Mouse (Mus musculus) liver, embryonic 14.5 days (tissue): ENCODE data around the gene Csf3. TPM values are rescaled to one million over a fixed set of nuclear protein-coding genes. Genes with fewer than 3 reads are reported as not detected.

Experiments
- ATAC-seq: fragments of 200-750 bp; cut with Nextera tagmentation; 2 replicates; pipeline ENCODE4 v1.8.0; 2017; ENCODE audit warnings: moderate number of reproducible peaks, mild to moderate bottlenecking, moderate library complexity; ENCODE audit not compliant: insufficient read depth
- DNase-seq, 3 experiments: peaks; one replicate each; pipeline ENCODE4 v3.0.0-alpha.2; 2012 to 2013; ENCODE audit warnings: low read depth in 3 of 3, low spot score in 3 of 3
- H3K27ac ChIP-seq: fragments of 300-500 bp; sonication (generic); 2 replicates; pipeline ENCODE4 v1.5.1; 2014; ENCODE audit warnings: moderate library complexity, mild to moderate bottlenecking, control low read depth, inconsistent platforms
- H3K27me3 ChIP-seq: fragments of 300-500 bp; sonication (generic); 2 replicates; pipeline ENCODE4 v1.6.1; 2014; ENCODE audit warnings: mild to moderate bottlenecking, low read length, moderate library complexity; ENCODE audit not compliant: control insufficient read depth, insufficient read depth
- H3K36me3 ChIP-seq: fragments of 300-500 bp; sonication (generic); replicated peaks from 2 replicates; pipeline ENCODE4 v1.6.1; 2014; ENCODE audit warnings: low read depth; ENCODE audit not compliant: control insufficient read depth, insufficient read depth
- H3K4me1 ChIP-seq, 2 experiments: fragments of 200-500 bp in 1 of 2; fragments of 300-500 bp in 1 of 2; sonication (generic) in 1 of 2; replicated peaks; 2 replicates each; pipeline ENCODE4 v1.6.1; 2012 to 2014; ENCODE audit warnings: antibody characterized with exemption in 1 of 2, inconsistent platforms in 1 of 2, low read length in 1 of 2; ENCODE audit not compliant: control insufficient read depth in 2 of 2, insufficient read depth in 2 of 2
- H3K4me2 ChIP-seq: fragments of 300-500 bp; sonication (generic); 2 replicates; pipeline ENCODE4 v1.6.1; 2014; ENCODE audit warnings: low read depth, mild to moderate bottlenecking, control low read depth, moderate library complexity
- H3K4me3 ChIP-seq, 2 experiments: fragments of 200-500 bp in 1 of 2; fragments of 300-500 bp in 1 of 2; sonication (generic) in 1 of 2; 2 replicates each; pipeline ENCODE4 v1.5.1; 2012 to 2014; ENCODE audit warnings: low read depth in 2 of 2, low read length in 2 of 2, mild to moderate bottlenecking in 2 of 2, control low read depth in 1 of 2, inconsistent platforms in 1 of 2, moderate library complexity in 1 of 2; ENCODE audit not compliant: insufficient read depth in 1 of 2
- H3K9ac ChIP-seq: fragments of 300-500 bp; sonication (generic); replicated peaks from 2 replicates; pipeline ENCODE4 v1.6.1; 2014; ENCODE audit warnings: mild to moderate bottlenecking, control low read depth, moderate library complexity
- H3K9me3 ChIP-seq: fragments of 300-500 bp; sonication (generic); 2 replicates; pipeline ENCODE4 v1.6.1; 2016; ENCODE audit warnings: low read length, mixed read lengths; ENCODE audit not compliant: control insufficient read depth
- CTCF ChIP-seq: IDR thresholded peaks from 2 replicates; pipeline ENCODE4 v1.5.1; 2016; ENCODE audit warnings: antibody characterized with exemption, low read depth, control low read depth
- EP300 ChIP-seq: IDR thresholded peaks from 2 replicates; pipeline ENCODE4 v1.6.1; 2016; ENCODE audit warnings: antibody characterized with exemption, low read depth
- WGBS: fragments of 180-500 bp; shearing (Covaris S2); extraction: QIAGEN DNeasy Blood & Tissue Kit; methylation state at CpG from one replicate; pipeline ENCODE4 v1.1.7; 2014; ENCODE audit not compliant: insufficient replicate concordance; 5-methylcytosine and 5-hydroxymethylcytosine counted together
- polyA plus RNA-seq, 2 experiments: library from polyadenylated mRNA; depleted of rRNA in 1 of 2; stranded (reverse) in 1 of 2; unstranded in 1 of 2; fragments of >200 nt; fragmentation: Nextera tagmentation in 1 of 2; extraction: Ambion mirVana in 1 of 2; gene quantifications; 2 replicates each; pipeline versions ENCODE4 v1.2.1 to v1.2.3; 2012 to 2014

Csf3 gene
- polyA plus RNA-seq, 2 experiments: not detected

GRCm38 (mm10) chr11:98742397-98743291 is 41.6 kb downstream of the Csf3 start:
- ATAC-seq (no peak), DNase-seq (no peak)
- TF ChIP-seq CTCF: no peak
- no peak for TF ChIP-seq EP300
- WGBS: 2% methylated on average over 21 of the region's 21 CpGs
- Histone ChIP-seq H3K36me3 (no peaks in the 10 kb centered on the region), H3K9me3 (no peaks in the 10 kb centered on the region), H3K4me1 (peaks cover 48 to 67% of the 10 kb centered on the region in 2 experiments), H3K4me3 (peak overlapping the region; percentile 89 to 91), H3K27me3 (no peaks in the 10 kb centered on the region), H3K27ac (peak overlapping the region; percentile 71), H3K9ac (peak overlapping the region; percentile 90), H3K4me2 (peak overlapping the region; percentile 81)

DNA sequence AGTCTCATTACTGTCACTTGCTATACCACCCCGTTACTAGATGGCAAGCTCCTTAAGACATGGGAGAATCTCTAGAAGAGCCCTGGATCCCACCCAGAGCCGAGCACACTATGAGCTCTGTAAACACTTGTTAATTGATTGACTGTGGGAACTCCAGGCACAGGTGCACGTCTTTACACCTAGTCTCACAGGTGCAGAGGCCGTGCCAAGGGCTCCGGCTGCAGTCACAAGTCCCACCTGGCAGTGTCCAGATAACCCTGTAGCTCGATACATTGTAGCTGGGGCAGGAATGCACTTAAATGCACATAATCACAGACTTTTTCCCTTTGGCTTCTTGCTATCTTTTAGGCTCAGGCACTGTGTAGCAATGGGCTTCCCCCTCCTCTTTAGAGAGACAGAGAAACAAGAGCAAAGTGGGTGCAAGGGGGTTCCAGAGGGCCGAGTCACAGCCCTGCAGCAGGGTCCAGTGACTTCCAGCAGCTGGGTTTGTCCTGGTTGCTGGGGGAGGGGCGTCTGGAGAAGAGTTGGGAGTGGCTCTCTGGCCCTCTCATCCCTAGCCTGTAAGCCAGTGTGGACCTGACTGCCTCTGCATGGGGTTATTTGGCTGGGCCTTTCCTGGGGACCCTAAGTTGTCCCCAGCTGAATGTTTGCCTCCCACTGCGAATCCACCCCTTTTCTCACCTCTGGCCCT is 42.7 kb downstream of the Csf3 start:
- Histone ChIP-seq H3K4me2 (peak overlapping the region; percentile 81), H3K27ac (peak overlapping the region; percentile 28; the same call in 1 of the 2 replicates), H3K4me3 (peak overlapping the region in 1 of 2 experiments; percentile 89; a peak in 2 of 4 replicates), H3K9me3 (no peaks in the 10 kb centered on the region), H3K36me3 (no peaks in the 10 kb centered on the region), H3K9ac (peak overlapping the region; percentile 43; the same call in 1 of the 2 replicates), H3K27me3 (no peaks in the 10 kb centered on the region), H3K4me1 (peaks cover 56 to 75% of the 10 kb centered on the region in 2 experiments)
- WGBS: 23% methylated on average over 9 of the region's 9 CpGs
- ATAC-seq: no peak
- no peak for DNase-seq
- TF ChIP-seq EP300: no peak
- TF ChIP-seq CTCF: no peak

DNA sequence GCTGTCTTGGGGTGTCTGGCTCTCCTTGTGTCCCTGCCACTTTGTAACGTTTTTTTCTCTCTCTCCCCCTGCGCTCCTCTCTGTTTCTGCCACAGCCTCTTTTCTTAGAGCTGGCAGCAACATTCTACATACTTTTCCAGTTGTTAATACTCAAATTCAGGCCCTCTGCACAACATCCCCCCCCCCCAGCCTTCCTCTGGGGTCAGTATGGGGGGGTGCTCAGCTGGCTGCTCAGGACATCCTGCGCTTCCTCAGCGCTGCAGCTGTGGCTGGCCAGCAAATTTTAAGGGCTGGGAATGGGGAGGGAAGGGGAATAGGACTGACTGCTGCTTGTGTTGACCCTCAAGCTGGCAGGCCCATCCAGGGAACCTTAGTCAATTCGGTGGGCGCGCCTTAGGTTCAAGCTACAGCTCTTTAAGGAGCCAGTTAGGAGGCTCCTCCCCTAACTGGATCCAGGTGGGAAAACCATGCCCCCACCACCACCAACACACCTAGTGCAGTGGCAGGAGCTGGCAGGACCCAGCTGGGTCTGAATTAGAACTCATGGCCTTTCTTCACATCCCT is 43.5 kb downstream of the Csf3 start:
- H3K9me3 ChIP-seq: no peaks in the 10 kb centered on the region
- no peaks in the 10 kb centered on the region for H3K27me3 ChIP-seq
- ATAC-seq (no peak), DNase-seq (no peak)
- peak overlapping the region; percentile 9 for H3K4me2 ChIP-seq
- no peak overlapping the region; the same call in 1 of the 2 replicates for H3K27ac ChIP-seq
- H3K36me3 ChIP-seq: no peaks in the 10 kb centered on the region
- 62% methylated on average over 7 of the region's 7 CpGs for WGBS
- H3K9ac ChIP-seq: no peak overlapping the region
- H3K4me1 ChIP-seq: peaks cover 54 to 76% of the 10 kb centered on the region in 2 experiments
- no peak for TF ChIP-seq EP300
- no peak overlapping the region for H3K4me3 ChIP-seq

DNA sequence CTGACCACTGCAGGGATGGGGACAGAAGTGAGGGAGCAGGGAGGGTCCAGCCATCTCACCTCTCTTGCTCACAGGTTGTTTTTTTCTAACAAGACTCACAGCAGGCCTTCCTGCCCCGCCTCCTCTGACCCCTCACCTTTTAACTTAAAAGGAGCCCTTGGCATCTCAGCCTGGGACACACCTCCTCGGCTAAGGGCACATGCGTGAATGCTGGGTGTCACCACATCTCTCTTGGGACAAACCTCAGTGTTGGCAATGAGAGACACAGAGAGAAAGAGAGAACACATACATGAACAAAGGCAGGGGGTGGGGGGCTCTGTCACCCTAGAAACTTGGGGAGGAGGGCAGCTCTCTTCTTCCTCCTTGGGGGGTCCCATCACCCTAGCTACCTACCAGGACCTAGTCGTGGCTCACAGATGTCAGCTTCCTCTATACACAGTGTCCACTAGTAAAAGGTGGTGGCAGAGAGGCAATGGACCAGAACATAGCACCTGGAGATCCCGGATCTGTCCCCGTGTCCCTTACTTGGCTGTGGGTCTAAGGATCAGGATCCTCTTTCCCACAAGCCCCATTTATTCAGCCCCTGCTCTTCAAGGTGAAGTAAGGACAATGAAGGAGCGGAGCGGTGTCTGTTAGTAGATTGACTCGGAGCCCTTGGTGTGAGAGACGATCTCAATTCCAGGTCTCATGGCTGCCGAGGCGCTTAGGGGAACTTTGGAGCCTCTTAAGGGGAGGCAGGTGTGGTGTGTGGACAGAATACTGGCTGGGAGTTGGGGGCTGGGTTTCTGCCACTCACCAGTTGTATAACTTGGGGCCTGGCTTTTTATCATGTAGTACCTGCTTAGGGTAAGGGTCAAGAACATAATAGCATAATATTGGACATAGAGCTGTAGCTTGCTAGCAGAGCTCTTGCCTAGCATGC is 45.1 kb downstream of the Csf3 start:
- no peak for ATAC-seq
- Histone ChIP-seq H3K4me1 (peaks cover 60 to 80% of the 10 kb centered on the region in 2 experiments), H3K4me3 (no peak overlapping the region), H3K9ac (peak overlapping the region; percentile 19), H3K27ac (peak overlapping the region; percentile 45), H3K9me3 (no peaks in the 10 kb centered on the region), H3K27me3 (no peaks in the 10 kb centered on the region), H3K36me3 (no peaks in the 10 kb centered on the region), H3K4me2 (peak overlapping the region; percentile 66)
- no peak for DNase-seq
- WGBS: 60% methylated on average over 12 of the region's 12 CpGs
- no peak for TF ChIP-seq EP300
- no peak for TF ChIP-seq CTCF
